Mouse (Mus musculus) lung, adult 2 months (tissue): Measurements from ENCODE around the gene Hsd17b7.

Experiments used
- CTCF ChIP-seq: fragments of 200-500 bp; IDR thresholded peaks from 2 replicates; pipeline ENCODE4 v1.5.1; 2011; ENCODE audit warnings: mild to moderate bottlenecking, low read length, control low read depth; ENCODE audit not compliant: insufficient read depth
- POLR2A ChIP-seq: fragments of 200-500 bp; IDR thresholded peaks from 2 replicates; pipeline ENCODE4 v1.6.1; 2011; ENCODE audit warnings: low read depth, mild to moderate bottlenecking, control low read depth, low read length, borderline replicate concordance; ENCODE audit errors: extremely low read depth

GRCm38 (mm10) chr1:169971998-169972397 is 3.0 kb upstream of the Hsd17b7 start:
- TF ChIP-seq CTCF, result no peak
- no peak for TF ChIP-seq POLR2A
